Mouse (Mus musculus): ENCODE measurements around the gene Afdn. TPM values are rescaled to one million over a fixed set of nuclear protein-coding genes. Genes with fewer than 3 reads are reported as not detected.
"Not testable (repeated sequence)": the region's sequence is repeated elsewhere in the genome, so short reads cannot be mapped to it uniquely, and the experiment has no call there.

The Afdn gene
- polyA plus RNA-seq, 1 experiment from 2014 or later: 95.8 TPM

GRCm38 (mm10) chr17:13753918-13754317, 6.4 kb upstream of the Afdn start:
- Histone ChIP-seq H3K27me3 (ENCODE audit: control insufficient read depth, insufficient read depth, low read length) (no peaks in the 10 kb centered on the region), H3K4me2 (no peak overlapping the region), H3K4me3 (ENCODE audit: low read depth, low read length) (no peak overlapping the region), H3K9ac (ENCODE audit: low read depth, low read length) (no peak overlapping the region), H3K27ac (ENCODE audit: low read depth, low read length) (no peak overlapping the region), H3K9me3 (replicated peaks; ENCODE audit: control insufficient read depth, low read length) (no peaks in the 10 kb centered on the region), H3K36me3 (ENCODE audit: control insufficient read depth, insufficient read depth, low read length) (no peaks in the 10 kb centered on the region), H3K4me1 (ENCODE audit: control insufficient read depth, insufficient read depth, low read length) (peaks cover 4% of the 10 kb centered on the region; the same call in 1 of the 2 replicates)
- 85% methylated on average over 4 of the region's 4 CpGs for WGBS (ENCODE audit: insufficient replicate concordance)
- no peak for ATAC-seq (replicated peaks; ENCODE audit: insufficient number of reproducible peaks, low FRiP score, low TSS enrichment)

- no peak overlapping the region for H3K4me3 ChIP-seq (ENCODE audit: low read depth, low read length)
- ATAC-seq (replicated peaks; ENCODE audit: insufficient number of reproducible peaks, low FRiP score, low TSS enrichment): no peak
- no peaks in the 10 kb centered on the region for H3K27me3 ChIP-seq (ENCODE audit: control insufficient read depth, insufficient read depth, low read length)
- no peak overlapping the region for H3K9ac ChIP-seq (ENCODE audit: low read depth, low read length)
- H3K27ac ChIP-seq (ENCODE audit: low read depth, low read length): no peak overlapping the region
- H3K4me2 ChIP-seq: no peak overlapping the region
- WGBS (ENCODE audit: insufficient replicate concordance): 71% methylated on average over 6 of the region's 6 CpGs
- peaks cover 8% of the 10 kb centered on the region; the same call in 1 of the 2 replicates for H3K4me1 ChIP-seq (ENCODE audit: control insufficient read depth, insufficient read depth, low read length)
- no peaks in the 10 kb centered on the region for H3K9me3 ChIP-seq (replicated peaks; ENCODE audit: control insufficient read depth, low read length)
- H3K36me3 ChIP-seq (ENCODE audit: control insufficient read depth, insufficient read depth, low read length): no peaks in the 10 kb centered on the region
Measured at GRCm38 (mm10) chr17:13754940-13755339, 5.4 kb upstream of the Afdn start.

DNA sequence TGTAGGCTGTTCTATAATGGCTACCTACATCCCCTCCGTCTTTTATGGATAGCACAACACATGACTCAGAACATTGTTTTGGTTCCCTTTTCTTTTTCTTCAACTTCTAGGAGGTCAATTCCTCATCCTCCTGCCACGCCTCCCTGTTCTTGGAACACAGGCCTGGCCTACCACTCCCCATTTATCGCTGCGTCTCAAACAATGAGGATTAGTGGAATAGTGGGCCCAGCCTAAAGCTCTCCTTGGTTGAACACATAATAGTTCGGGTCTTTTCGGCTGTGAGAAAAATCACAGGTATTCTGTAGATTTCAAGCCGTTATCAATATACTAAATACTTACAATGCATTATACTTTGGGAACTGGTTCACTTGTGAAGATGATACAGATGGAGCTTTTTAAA, 1.8 kb upstream of the Afdn start:
- peaks cover 15% of the 10 kb centered on the region; the same call in 1 of the 2 replicates for H3K4me1 ChIP-seq (ENCODE audit: control insufficient read depth, insufficient read depth, low read length)
- peak overlapping the region; percentile 94; the same call in 1 of the 2 replicates for H3K27ac ChIP-seq (ENCODE audit: low read depth, low read length)
- H3K9me3 ChIP-seq (replicated peaks; ENCODE audit: control insufficient read depth, low read length): no peaks in the 10 kb centered on the region
- H3K36me3 ChIP-seq (ENCODE audit: control insufficient read depth, insufficient read depth, low read length): no peaks in the 10 kb centered on the region
- H3K4me2 ChIP-seq: peak overlapping the region; percentile 86
- peak overlapping the region; percentile 89; the same call in 1 of the 2 replicates for H3K4me3 ChIP-seq (ENCODE audit: low read depth, low read length)
- ATAC-seq (replicated peaks; ENCODE audit: insufficient number of reproducible peaks, low FRiP score, low TSS enrichment): no peak
- H3K27me3 ChIP-seq (ENCODE audit: control insufficient read depth, insufficient read depth, low read length): no peaks in the 10 kb centered on the region
- peak overlapping the region; percentile 95 for H3K9ac ChIP-seq (ENCODE audit: low read depth, low read length)
- 80% methylated on average over 7 of the region's 7 CpGs for WGBS (ENCODE audit: insufficient replicate concordance)

DNA sequence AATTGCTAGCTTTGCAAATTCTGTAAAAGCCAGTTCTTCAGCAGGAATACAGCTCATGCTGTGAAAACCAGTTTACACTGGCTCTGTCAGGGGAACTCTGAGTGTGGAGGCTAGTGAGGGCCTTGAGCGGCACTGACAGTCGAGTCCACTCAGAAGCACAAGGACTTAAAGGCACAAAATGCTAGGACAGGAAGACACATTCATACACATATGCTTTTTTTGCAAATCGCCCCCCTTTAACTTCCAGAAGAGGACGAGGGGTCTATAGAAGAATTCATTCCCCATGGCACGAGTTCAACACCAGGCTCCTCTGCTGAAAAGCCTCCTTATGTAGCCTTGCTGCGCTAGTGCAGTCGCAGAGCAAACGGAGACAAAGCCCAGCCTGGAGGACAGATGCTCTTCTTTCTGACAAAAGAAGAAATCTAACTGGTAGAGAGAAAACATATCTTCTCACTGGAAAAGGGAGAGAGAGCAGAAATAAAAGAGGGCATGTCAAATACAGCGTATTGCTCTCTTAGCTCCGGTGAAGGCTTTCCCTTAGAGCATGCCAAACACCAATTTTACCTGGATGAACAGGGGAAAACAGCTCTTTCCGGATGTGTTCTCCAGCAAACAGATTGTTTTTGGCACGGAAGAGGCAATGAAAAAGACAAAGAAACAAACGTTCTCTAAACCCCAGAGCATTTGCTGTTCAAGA, 1.0 kb upstream of the Afdn start:
- H3K36me3 ChIP-seq (ENCODE audit: control insufficient read depth, insufficient read depth, low read length): no peaks in the 10 kb centered on the region
- peaks cover 15% of the 10 kb centered on the region; the same call in 1 of the 2 replicates for H3K4me1 ChIP-seq (ENCODE audit: control insufficient read depth, insufficient read depth, low read length)
- H3K4me3 ChIP-seq (ENCODE audit: low read depth, low read length): peak overlapping the region; percentile 89
- ATAC-seq (replicated peaks; ENCODE audit: insufficient number of reproducible peaks, low FRiP score, low TSS enrichment): no peak
- 11% methylated on average over 13 of the region's 13 CpGs for WGBS (ENCODE audit: insufficient replicate concordance)
- H3K27me3 ChIP-seq (ENCODE audit: control insufficient read depth, insufficient read depth, low read length): no peaks in the 10 kb centered on the region
- peak overlapping the region; percentile 86 for H3K4me2 ChIP-seq
- peak overlapping the region; percentile 94 for H3K27ac ChIP-seq (ENCODE audit: low read depth, low read length)
- no peaks in the 10 kb centered on the region for H3K9me3 ChIP-seq (replicated peaks; ENCODE audit: control insufficient read depth, low read length)
- H3K9ac ChIP-seq (ENCODE audit: low read depth, low read length): peak overlapping the region; percentile 95

DNA sequence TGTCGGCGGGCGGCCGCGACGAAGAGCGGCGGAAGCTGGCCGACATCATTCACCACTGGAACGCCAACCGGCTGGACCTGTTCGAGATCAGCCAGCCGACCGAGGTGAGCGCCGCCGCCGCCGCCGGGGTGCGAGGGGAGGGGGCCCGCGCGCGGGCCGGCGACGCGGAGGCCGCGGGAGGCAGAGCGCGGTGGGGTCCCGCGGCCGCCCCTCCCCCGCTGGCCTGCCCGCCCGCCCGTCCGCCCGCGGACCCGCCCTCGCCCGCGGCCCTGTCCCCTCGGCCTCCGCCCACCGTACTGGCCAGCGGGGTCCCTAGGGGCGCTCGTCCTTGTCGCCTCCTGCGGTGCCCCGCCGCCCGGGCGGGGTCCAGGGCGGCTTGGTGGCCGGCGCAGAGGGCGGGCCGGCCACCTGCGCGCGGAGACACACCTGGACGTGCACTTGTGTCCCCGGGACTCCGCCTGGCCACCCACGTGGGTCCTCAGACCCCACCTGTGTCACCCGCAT, 388 bp downstream of the Afdn start:
- H3K4me1 ChIP-seq (ENCODE audit: control insufficient read depth, insufficient read depth, low read length): peaks cover 19% of the 10 kb centered on the region; the same call in 1 of the 2 replicates
- peak overlapping the region; percentile 95 for H3K9ac ChIP-seq (ENCODE audit: low read depth, low read length)
- peak overlapping the region; percentile 89 for H3K4me3 ChIP-seq (ENCODE audit: low read depth, low read length)
- peak; percentile 61 for ATAC-seq (replicated peaks; ENCODE audit: insufficient number of reproducible peaks, low FRiP score, low TSS enrichment)
- H3K36me3 ChIP-seq (ENCODE audit: control insufficient read depth, insufficient read depth, low read length): no peaks in the 10 kb centered on the region
- H3K9me3 ChIP-seq (replicated peaks; ENCODE audit: control insufficient read depth, low read length): no peaks in the 10 kb centered on the region
- no peaks in the 10 kb centered on the region for H3K27me3 ChIP-seq (ENCODE audit: control insufficient read depth, insufficient read depth, low read length)
- peak overlapping the region; percentile 94 for H3K27ac ChIP-seq (ENCODE audit: low read depth, low read length)
- peak overlapping the region; percentile 86 for H3K4me2 ChIP-seq
- 0% methylated on average over 26 of the region's 72 CpGs for WGBS (ENCODE audit: insufficient replicate concordance)

- Histone ChIP-seq H3K4me2 (peak within 1 kb of the TSS; percentile 86), H3K9ac (ENCODE audit: low read depth, low read length) (peak within 1 kb of the TSS; percentile 95), H3K4me3 (ENCODE audit: low read depth, low read length) (peak within 1 kb of the TSS; percentile 89), H3K27me3 (ENCODE audit: control insufficient read depth, insufficient read depth, low read length) (no peaks in the 10 kb centered on the region), H3K36me3 (ENCODE audit: control insufficient read depth, insufficient read depth, low read length) (no peaks in the 10 kb centered on the region), H3K4me1 (ENCODE audit: control insufficient read depth, insufficient read depth, low read length) (peaks cover 19% of the 10 kb centered on the region; the same call in 1 of the 2 replicates), H3K27ac (ENCODE audit: low read depth, low read length) (peak within 1 kb of the TSS; percentile 94), H3K9me3 (replicated peaks; ENCODE audit: control insufficient read depth, low read length) (no peaks in the 10 kb centered on the region)
- peak; percentile 3; the same call in 1 of the 2 replicates for ATAC-seq (replicated peaks; ENCODE audit: insufficient number of reproducible peaks, low FRiP score, low TSS enrichment)
- under 1% methylated on average over 74 of the region's 74 CpGs for WGBS (ENCODE audit: insufficient replicate concordance)
Measured at GRCm38 (mm10) chr17:13761179-13761913, 1.0 kb downstream of the Afdn start, which contains the start of gene Tcte2. Tcte2 (minus strand) TSS chr17:13761825.

DNA sequence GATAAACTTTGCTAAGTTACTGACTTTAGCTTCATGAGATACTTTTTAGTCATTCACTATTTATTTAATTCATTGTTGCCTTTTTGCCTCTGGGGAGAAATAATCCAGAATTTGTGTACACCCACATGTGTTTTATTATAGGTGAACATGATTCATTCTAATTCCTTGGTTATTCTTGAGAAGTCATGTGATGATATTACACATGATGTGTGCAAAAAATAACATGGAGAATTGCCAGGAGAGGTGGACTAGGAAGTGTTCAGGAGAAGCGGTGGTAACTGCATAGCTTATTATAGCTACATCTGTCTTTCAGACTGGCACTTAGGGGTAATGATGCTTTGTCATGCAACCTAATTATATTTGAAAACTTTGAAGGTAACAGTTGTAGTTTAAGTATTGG, 3.5 kb downstream of the Afdn start:
- Histone ChIP-seq H3K27me3 (ENCODE audit: control insufficient read depth, insufficient read depth, low read length) (no peaks in the 10 kb centered on the region), H3K36me3 (ENCODE audit: control insufficient read depth, insufficient read depth, low read length) (no peaks in the 10 kb centered on the region), H3K27ac (ENCODE audit: low read depth, low read length) (no peak overlapping the region), H3K4me1 (ENCODE audit: control insufficient read depth, insufficient read depth, low read length) (peaks cover 16% of the 10 kb centered on the region; the same call in 1 of the 2 replicates), H3K4me3 (ENCODE audit: low read depth, low read length) (no peak overlapping the region), H3K4me2 (no peak overlapping the region), H3K9me3 (replicated peaks; ENCODE audit: control insufficient read depth, low read length) (no peaks in the 10 kb centered on the region), H3K9ac (ENCODE audit: low read depth, low read length) (no peak overlapping the region)
- no peak for ATAC-seq (replicated peaks; ENCODE audit: insufficient number of reproducible peaks, low FRiP score, low TSS enrichment)
- WGBS (ENCODE audit: insufficient replicate concordance): 52% methylated on average over 1 of the region's 1 CpGs

GRCm38 (mm10) chr17:13764911-13765310, 4.6 kb downstream of the Afdn start:
- H3K4me2 ChIP-seq; ATAC-seq (replicated peaks; ENCODE audit: insufficient number of reproducible peaks, low FRiP score, low TSS enrichment); H3K27me3 ChIP-seq (ENCODE audit: control insufficient read depth, insufficient read depth, low read length); H3K27ac ChIP-seq (ENCODE audit: low read depth, low read length); H3K9me3 ChIP-seq (replicated peaks; ENCODE audit: control insufficient read depth, low read length); H3K36me3 ChIP-seq (ENCODE audit: control insufficient read depth, insufficient read depth, low read length); H3K9ac ChIP-seq (ENCODE audit: low read depth, low read length); H3K4me3 ChIP-seq (ENCODE audit: low read depth, low read length): not testable (repeated sequence)
- peaks cover 11% of the 10 kb centered on the region; the same call in 1 of the 2 replicates for H3K4me1 ChIP-seq (ENCODE audit: control insufficient read depth, insufficient read depth, low read length)
- WGBS (ENCODE audit: insufficient replicate concordance): 93% methylated on average over 2 of the region's 2 CpGs
